Mouse (Mus musculus) kidney, embryonic 16.5 days (tissue): ENCODE results near the gene Ubr4. TPM values are rescaled to one million over a fixed set of nuclear protein-coding genes. Genes with fewer than 3 reads are reported as not detected.

Experiments used
- ATAC-seq: fragments of 200-750 bp; cut with Nextera tagmentation; 2 replicates; pipeline ENCODE4 v1.8.0; 2017; ENCODE audit warnings: moderate TSS enrichment; ENCODE audit not compliant: low FRiP score, low TSS enrichment
- H3K27ac ChIP-seq: fragments of 300-500 bp; sonication (generic); 2 replicates; pipeline ENCODE4 v1.5.1; 2014; ENCODE audit warnings: low read length
- H3K27me3 ChIP-seq: fragments of 300-500 bp; sonication (generic); 2 replicates; pipeline ENCODE4 v1.6.1; 2014; ENCODE audit warnings: low read length, control low read depth, mixed read lengths; ENCODE audit not compliant: insufficient read depth
- H3K36me3 ChIP-seq: fragments of 300-500 bp; sonication (generic); 2 replicates; pipeline ENCODE4 v1.6.1; 2014; ENCODE audit warnings: low read length, control low read depth, mixed read lengths; ENCODE audit not compliant: insufficient read depth
- H3K4me1 ChIP-seq: fragments of 300-500 bp; sonication (generic); 2 replicates; pipeline ENCODE4 v1.6.1; 2014; ENCODE audit warnings: low read length, control low read depth, mixed read lengths; ENCODE audit not compliant: insufficient read depth
- H3K4me2 ChIP-seq: fragments of 300-500 bp; sonication (generic); replicated peaks from 2 replicates; pipeline ENCODE4 v1.6.1; 2014; ENCODE audit warnings: low read depth, low read length
- H3K4me3 ChIP-seq: fragments of 300-500 bp; sonication (generic); 2 replicates; pipeline ENCODE4 v1.5.1; 2014; ENCODE audit warnings: mild to moderate bottlenecking, low read length
- H3K9ac ChIP-seq: fragments of 300-500 bp; sonication (generic); replicated peaks from 2 replicates; pipeline ENCODE4 v1.6.1; 2014; ENCODE audit warnings: low read length
- H3K9me3 ChIP-seq: fragments of 300-500 bp; sonication (generic); 2 replicates; pipeline ENCODE4 v1.6.1; 2016; ENCODE audit warnings: low read length, control low read depth
- whole genome bisulfite sequencing: fragments of 180-500 bp; shearing (Covaris S2); extraction: QIAGEN DNeasy Blood & Tissue Kit; methylation state at CpG from one replicate; pipeline ENCODE4 v1.1.7; 2014; 5-methylcytosine and 5-hydroxymethylcytosine counted together
- polyA plus RNA-seq: library from polyadenylated mRNA; unstranded; fragments of >200 nt; fragmentation: Nextera tagmentation; extraction: Ambion mirVana; gene quantifications from 2 replicates; pipeline ENCODE4 v1.2.1, GENCODE M21; 2015

The Ubr4 gene
- polyA plus RNA-seq, 1 experiment from 2014 or later, result 72.2 TPM

GRCm38 (mm10) chr4:139417868-139418267, 65.5 kb downstream of the Ubr4 start:
- ATAC-seq, result no peak
- 68% methylated on average over 1 of the region's 1 CpGs for WGBS

DNA sequence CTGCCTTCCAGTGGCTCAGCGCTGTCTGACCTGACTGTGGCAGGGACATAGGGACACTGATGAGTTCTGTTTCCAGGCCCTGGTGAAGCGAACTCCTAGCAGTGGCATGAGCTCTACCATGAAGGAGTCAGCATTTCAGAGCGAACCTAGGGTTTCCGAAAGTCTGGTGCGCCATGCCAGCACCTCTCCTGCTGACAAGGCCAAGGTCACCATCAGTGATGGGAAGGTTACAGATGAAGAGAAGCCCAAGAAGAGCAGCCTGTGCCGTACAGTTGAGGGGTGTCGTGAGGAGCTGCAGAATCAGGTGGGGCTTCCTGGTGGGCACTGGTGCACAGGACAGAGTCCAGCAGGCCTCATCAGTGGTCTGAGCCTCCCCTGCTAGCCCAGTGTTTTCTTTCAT, 69.2 kb downstream of the Ubr4 start:
- H3K27ac ChIP-seq, result no peak overlapping the region
- no peak overlapping the region for H3K4me3 ChIP-seq
- H3K9ac ChIP-seq, result no peak overlapping the region
- no peaks in the 10 kb centered on the region for H3K4me1 ChIP-seq
- no peak overlapping the region for H3K4me2 ChIP-seq
- whole genome bisulfite sequencing, result 95% methylated on average over 7 of the region's 7 CpGs
- H3K36me3 ChIP-seq, result peaks cover 96% of the 10 kb centered on the region
- no peaks in the 10 kb centered on the region for H3K27me3 ChIP-seq
- ATAC-seq, result no peak
- H3K9me3 ChIP-seq, result no peaks in the 10 kb centered on the region

More at GRCm38 (mm10) chr4:139417868-139418267, 65.5 kb downstream of the Ubr4 start:
- H3K9ac ChIP-seq, result no peak overlapping the region
- H3K9me3 ChIP-seq, result no peaks in the 10 kb centered on the region
- H3K4me2 ChIP-seq, result no peak overlapping the region
- H3K27me3 ChIP-seq, result no peaks in the 10 kb centered on the region
- H3K4me3 ChIP-seq, result no peak overlapping the region
- no peak overlapping the region for H3K27ac ChIP-seq
- H3K36me3 ChIP-seq, result peaks cover 96% of the 10 kb centered on the region
- no peaks in the 10 kb centered on the region for H3K4me1 ChIP-seq

GRCm38 (mm10) chr4:139422409-139422808, 70.0 kb downstream of the Ubr4 start:
- Histone ChIP-seq H3K27me3 (no peaks in the 10 kb centered on the region), H3K36me3 (peaks cover 96% of the 10 kb centered on the region), H3K4me1 (no peaks in the 10 kb centered on the region), H3K27ac (no peak overlapping the region), H3K4me2 (no peak overlapping the region), H3K9me3 (no peaks in the 10 kb centered on the region), H3K9ac (no peak overlapping the region), H3K4me3 (no peak overlapping the region)
- ATAC-seq, result no peak
- 79% methylated on average over 2 of the region's 2 CpGs for WGBS

- no peaks in the 10 kb centered on the region for H3K9me3 ChIP-seq
- no peak for ATAC-seq
- peaks cover 97% of the 10 kb centered on the region for H3K36me3 ChIP-seq
- no peak overlapping the region for H3K27ac ChIP-seq
- WGBS, result 72% methylated on average over 2 of the region's 2 CpGs
- no peak overlapping the region for H3K9ac ChIP-seq
- no peaks in the 10 kb centered on the region for H3K27me3 ChIP-seq
- H3K4me2 ChIP-seq, result no peak overlapping the region
- no peak overlapping the region for H3K4me3 ChIP-seq
- H3K4me1 ChIP-seq, result no peaks in the 10 kb centered on the region
Observed at GRCm38 (mm10) chr4:139423270-139423669, 70.9 kb downstream of the Ubr4 start.

DNA sequence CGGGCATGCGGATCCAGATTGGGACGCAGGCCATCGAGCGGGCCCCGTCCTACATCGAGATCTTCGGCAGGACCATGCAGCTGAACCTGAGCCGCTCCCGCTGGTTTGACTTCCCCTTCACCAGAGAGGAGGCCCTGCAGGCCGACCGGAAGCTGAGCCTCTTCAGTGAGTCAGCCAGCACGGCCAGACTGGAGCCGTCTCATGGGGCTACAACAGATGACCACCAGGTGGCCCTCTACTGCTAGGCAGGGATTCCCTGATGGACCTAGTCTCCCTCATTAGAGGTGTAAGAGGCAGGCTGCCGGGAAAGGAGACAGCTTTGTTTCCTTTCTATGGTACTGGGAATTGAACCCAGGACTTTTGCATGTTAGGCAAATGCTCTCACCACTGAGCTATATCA, 77.8 kb downstream of the Ubr4 start:
- ATAC-seq, result peak; percentile 70; the same call in 1 of the 2 replicates
- no peak overlapping the region for H3K9ac ChIP-seq
- no peaks in the 10 kb centered on the region for H3K27me3 ChIP-seq
- no peak overlapping the region for H3K27ac ChIP-seq
- 47% methylated on average over 15 of the region's 15 CpGs for WGBS
- H3K4me1 ChIP-seq, result no peaks in the 10 kb centered on the region
- H3K4me3 ChIP-seq, result no peak overlapping the region
- H3K9me3 ChIP-seq, result no peaks in the 10 kb centered on the region
- peaks cover 97% of the 10 kb centered on the region for H3K36me3 ChIP-seq
- H3K4me2 ChIP-seq, result no peak overlapping the region

DNA sequence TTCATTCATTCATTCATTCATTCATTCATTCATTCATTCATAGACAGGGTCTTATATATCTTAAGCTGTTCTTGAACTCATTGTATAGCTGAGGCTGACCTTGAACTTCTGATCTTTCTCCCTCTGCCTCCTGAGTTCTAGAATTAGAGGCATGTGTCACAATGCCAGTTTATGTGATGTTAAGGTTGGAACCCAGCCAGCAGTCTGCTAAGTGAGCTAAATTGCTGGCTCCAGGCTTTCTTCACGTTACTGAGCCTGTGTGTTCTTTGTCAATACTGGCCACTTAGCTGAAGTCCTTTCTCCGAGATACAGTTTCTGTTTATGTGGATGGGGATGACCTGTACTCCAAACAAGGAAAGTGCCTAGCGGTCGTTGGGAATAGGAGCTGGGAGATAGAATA, 78.5 kb downstream of the Ubr4 start:
- H3K9me3 ChIP-seq, result no peaks in the 10 kb centered on the region
- H3K36me3 ChIP-seq, result peaks cover 97% of the 10 kb centered on the region
- H3K27ac ChIP-seq, result no peak overlapping the region
- no peak for ATAC-seq
- H3K27me3 ChIP-seq, result no peaks in the 10 kb centered on the region
- H3K9ac ChIP-seq, result no peak overlapping the region
- WGBS, result 73% methylated on average over 4 of the region's 4 CpGs
- H3K4me2 ChIP-seq, result no peak overlapping the region
- no peaks in the 10 kb centered on the region for H3K4me1 ChIP-seq
- no peak overlapping the region for H3K4me3 ChIP-seq

DNA sequence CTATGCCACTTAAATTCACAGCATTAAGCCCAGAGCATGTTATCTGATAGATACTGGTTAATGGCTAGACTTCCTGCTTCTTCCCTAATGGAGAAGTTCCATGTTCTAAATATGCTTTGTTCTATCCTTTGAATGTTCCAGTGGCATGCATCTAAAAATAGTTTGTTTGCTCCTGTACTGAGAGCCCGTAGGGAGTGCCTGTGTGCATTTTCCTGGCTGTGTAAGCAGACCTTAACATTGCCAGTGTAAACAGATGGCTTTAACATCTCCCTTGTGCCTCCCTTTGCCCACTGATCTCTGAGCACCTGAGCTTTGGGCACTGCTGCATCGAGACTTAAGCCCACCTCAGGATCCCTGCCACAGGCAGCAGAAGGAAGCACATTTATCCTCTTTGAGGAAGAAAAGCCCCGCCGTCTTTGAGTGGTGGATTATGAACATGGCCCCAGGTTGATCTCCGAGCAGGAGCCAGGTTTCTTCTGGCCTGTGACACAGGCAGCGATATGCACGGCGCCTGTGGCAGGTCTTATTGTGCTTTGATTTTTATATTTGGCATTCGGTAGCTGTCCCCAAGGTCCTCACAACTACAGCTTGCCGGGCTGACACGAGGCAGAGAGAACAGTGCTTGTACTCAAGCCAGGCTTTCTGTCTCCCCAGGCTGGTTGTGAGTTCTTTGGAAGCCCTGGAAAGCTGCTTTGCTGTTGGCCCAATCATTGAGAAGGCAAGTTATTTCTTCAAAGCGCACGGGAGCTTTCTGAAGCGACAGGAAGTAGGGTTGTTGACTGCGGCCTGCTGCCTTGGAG, 80.8 kb downstream of the Ubr4 start:
- Histone ChIP-seq H3K4me1 (no peaks in the 10 kb centered on the region), H3K27me3 (no peaks in the 10 kb centered on the region), H3K4me2 (no peak overlapping the region), H3K36me3 (peaks cover 94% of the 10 kb centered on the region), H3K4me3 (no peak overlapping the region), H3K9me3 (no peaks in the 10 kb centered on the region), H3K27ac (peak overlapping the region; percentile 40; the same call in 1 of the 2 replicates), H3K9ac (no peak overlapping the region)
- ATAC-seq, result no peak
- 85% methylated on average over 15 of the region's 15 CpGs for WGBS

DNA sequence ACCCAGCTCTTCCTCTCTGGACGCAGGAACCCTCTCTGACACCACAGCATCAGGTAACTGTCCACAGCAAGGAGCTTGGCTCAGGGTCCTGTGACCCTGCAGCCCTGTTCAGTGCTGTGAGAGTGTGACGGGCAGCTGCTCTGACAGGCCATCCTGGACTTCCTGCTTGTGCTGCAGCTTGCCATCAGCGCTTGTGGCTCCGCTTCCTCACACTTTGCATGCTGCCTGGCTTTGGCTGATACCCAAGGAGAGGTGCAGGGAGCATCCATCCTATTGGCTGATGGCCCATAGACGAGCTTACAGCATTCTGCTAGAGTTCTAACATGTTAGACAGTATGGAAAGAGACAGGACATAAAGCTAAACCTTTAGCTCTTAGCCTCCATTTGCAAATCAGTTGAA, 88.8 kb downstream of the Ubr4 start:
- Histone ChIP-seq H3K4me1 (no peaks in the 10 kb centered on the region), H3K27me3 (no peaks in the 10 kb centered on the region), H3K9me3 (no peaks in the 10 kb centered on the region), H3K27ac (no peak overlapping the region), H3K4me3 (no peak overlapping the region), H3K9ac (no peak overlapping the region), H3K36me3 (peaks cover 86% of the 10 kb centered on the region), H3K4me2 (no peak overlapping the region)
- ATAC-seq, result no peak
- 83% methylated on average over 5 of the region's 5 CpGs for WGBS

DNA sequence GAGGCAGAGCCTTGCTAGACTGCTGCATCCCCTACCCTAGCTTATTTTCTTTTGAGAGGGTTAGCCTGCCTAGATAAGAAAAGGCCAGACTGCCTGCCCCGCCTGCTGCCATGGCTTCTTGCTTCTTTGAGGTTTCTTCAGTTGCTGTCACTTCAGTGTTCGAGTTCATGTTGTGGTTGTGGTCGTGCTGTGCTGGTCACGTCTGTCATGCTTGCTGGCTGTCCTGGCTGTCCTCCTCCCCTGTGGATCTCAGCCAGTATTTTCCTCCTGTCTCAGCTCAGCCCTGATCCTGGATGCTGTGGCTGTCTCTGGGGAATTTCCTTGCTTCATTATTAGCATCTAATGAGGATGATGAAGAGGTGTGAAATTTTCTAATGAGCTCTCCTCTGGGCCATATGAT, 89.4 kb downstream of the Ubr4 start:
- Histone ChIP-seq H3K4me2 (no peak overlapping the region), H3K4me1 (no peaks in the 10 kb centered on the region), H3K9me3 (no peaks in the 10 kb centered on the region), H3K27ac (no peak overlapping the region), H3K27me3 (no peaks in the 10 kb centered on the region), H3K9ac (no peak overlapping the region), H3K36me3 (peaks cover 86% of the 10 kb centered on the region), H3K4me3 (no peak overlapping the region)
- ATAC-seq, result no peak
- 86% methylated on average over 4 of the region's 4 CpGs for WGBS
